Mouse (Mus musculus) spleen, adult 2 months (tissue): ENCODE measurements around the gene Serpina10. TPM values are rescaled to one million over a fixed set of nuclear protein-coding genes. Genes with fewer than 3 reads are reported as not detected.

ENCODE experiments used
- DNase-seq, 2 experiments: peaks; one replicate each; pipeline versions ENCODE4 v3.0.0 to v3.0.0-alpha.2; 2012 to 2021; ENCODE audit warnings: low spot score in 2 of 2, low read depth in 1 of 2
- H3K27ac ChIP-seq: fragments of 200-500 bp; 2 replicates; pipeline ENCODE4 v1.5.1; 2012; ENCODE audit warnings: low read length, inconsistent platforms; ENCODE audit not compliant: insufficient read depth
- H3K27me3 ChIP-seq: fragments of 200-500 bp; 2 replicates; pipeline ENCODE4 v1.6.1; 2012; ENCODE audit warnings: mild to moderate bottlenecking, moderate library complexity, low read length, inconsistent platforms; ENCODE audit not compliant: control insufficient read depth, insufficient read depth
- H3K36me3 ChIP-seq: fragments of 200-500 bp; 2 replicates; pipeline ENCODE4 v1.6.1; 2012; ENCODE audit warnings: mild to moderate bottlenecking, low read length, inconsistent platforms; ENCODE audit not compliant: control insufficient read depth, insufficient read depth
- H3K4me1 ChIP-seq: fragments of 200-500 bp; 2 replicates; pipeline ENCODE4 v1.6.1; 2011; ENCODE audit warnings: inconsistent platforms; ENCODE audit not compliant: control insufficient read depth, insufficient read depth, insufficient read length
- H3K4me3 ChIP-seq: fragments of 200-500 bp; 2 replicates; pipeline ENCODE4 v1.5.1; 2011; ENCODE audit warnings: mild to moderate bottlenecking, inconsistent platforms; ENCODE audit not compliant: insufficient read depth, insufficient read length; ENCODE audit errors: extremely low read depth
- CTCF ChIP-seq: fragments of 200-500 bp; IDR thresholded peaks from 2 replicates; pipeline ENCODE4 v1.5.1; 2011; ENCODE audit warnings: mild to moderate bottlenecking, inconsistent platforms; ENCODE audit not compliant: insufficient read depth, insufficient read length, insufficient replicate concordance; ENCODE audit errors: extremely low read depth
- POLR2A ChIP-seq: fragments of 200-500 bp; IDR thresholded peaks from 2 replicates; pipeline ENCODE4 v1.6.1; 2011; ENCODE audit warnings: low read depth, low read length, inconsistent platforms
- WGBS: fragments of 180-500 bp; shearing (Covaris S2); methylation state at CpG from one replicate; pipeline ENCODE4 v1.1.7; 2018; 5-methylcytosine and 5-hydroxymethylcytosine counted together
- polyA plus RNA-seq: library from polyadenylated mRNA; depleted of rRNA; stranded (reverse); fragments of >200 nt; gene quantifications from 2 replicates; pipeline ENCODE4 v1.2.3, GENCODE M21; 2012; rRNA removed

The Serpina10 gene
- polyA plus RNA-seq, 1 experiment, result 0.47 TPM

- H3K4me3 ChIP-seq, result no peak overlapping the region
- TF ChIP-seq POLR2A (no peak), CTCF (no peak)
- no peaks in the 10 kb centered on the region for H3K27me3 ChIP-seq
- H3K27ac ChIP-seq, result no peak overlapping the region
- H3K36me3 ChIP-seq, result no peaks in the 10 kb centered on the region
- WGBS, result 47% methylated on average over 3 of the region's 3 CpGs
- no peaks in the 10 kb centered on the region for H3K4me1 ChIP-seq
- no peak for DNase-seq
Measured at GRCm38 (mm10) chr12:103567129-103567528, 64.1 kb downstream of the Serpina10 start.

GRCm38 (mm10) chr12:103565151-103565550 is 66.1 kb downstream of the Serpina10 start:
- H3K27ac ChIP-seq, result no peak overlapping the region
- H3K4me3 ChIP-seq, result no peak overlapping the region
- TF ChIP-seq CTCF (no peak), POLR2A (no peak)
- no peaks in the 10 kb centered on the region for H3K27me3 ChIP-seq
- no peaks in the 10 kb centered on the region for H3K4me1 ChIP-seq
- WGBS, result 78% methylated on average over 7 of the region's 7 CpGs
- no peaks in the 10 kb centered on the region for H3K36me3 ChIP-seq
- DNase-seq, result no peak

Other genes starting within 250 kb of the Serpina10 start
- 4.9 and 5.7 TPM in 2 replicates for gene Otub2, start 242.8 kb downstream of the Serpina10 start, polyA plus RNA-seq
- 0.82 and 1.1 TPM in 2 replicates for gene 9330161L09Rik, start 223.6 kb downstream of the Serpina10 start, polyA plus RNA-seq
- gene Ddx24, start 205.6 kb downstream of the Serpina10 start, polyA plus RNA-seq, result 26.9 and 32.5 TPM in 2 replicates
- gene Ifi27, start 197.2 kb downstream of the Serpina10 start, polyA plus RNA-seq, result 188 and 204 TPM in 2 replicates
- gene Ifi27l2a, start 187.8 kb downstream of the Serpina10 start, polyA plus RNA-seq, result 731 and 1,353 TPM in 2 replicates
- 0.07 and 0.08 TPM in 2 replicates for gene Ifi27l2b, start 174.2 kb downstream of the Serpina10 start, polyA plus RNA-seq
- 0.08 and 0.22 TPM in 2 replicates for gene Ppp4r4, start 99.2 kb downstream of the Serpina10 start, polyA plus RNA-seq
- gene Serpina6, start 25.8 kb upstream of the Serpina10 start, polyA plus RNA-seq, result not detected in 2 replicates
- not detected in 2 replicates for gene Serpina16, start 44.7 kb upstream of the Serpina10 start, polyA plus RNA-seq
- gene Serpina1f, start 64.1 kb upstream of the Serpina10 start, polyA plus RNA-seq, result 0.05 TPM in 1 of 2 replicates, not detected in the other
- 0.46 and 0.65 TPM in 2 replicates for gene Serpina1d, start 142.1 kb upstream of the Serpina10 start, polyA plus RNA-seq
- 2.2 and 19.8 TPM in 2 replicates for gene Serpina1b, start 198.9 kb upstream of the Serpina10 start, polyA plus RNA-seq
- gene Serpina1a, start 232.1 kb upstream of the Serpina10 start, polyA plus RNA-seq, result 0.64 and 11.8 TPM in 2 replicates